25 mouse cellular contexts compared by ENCODE assay signal in the genomic region with DNA sequence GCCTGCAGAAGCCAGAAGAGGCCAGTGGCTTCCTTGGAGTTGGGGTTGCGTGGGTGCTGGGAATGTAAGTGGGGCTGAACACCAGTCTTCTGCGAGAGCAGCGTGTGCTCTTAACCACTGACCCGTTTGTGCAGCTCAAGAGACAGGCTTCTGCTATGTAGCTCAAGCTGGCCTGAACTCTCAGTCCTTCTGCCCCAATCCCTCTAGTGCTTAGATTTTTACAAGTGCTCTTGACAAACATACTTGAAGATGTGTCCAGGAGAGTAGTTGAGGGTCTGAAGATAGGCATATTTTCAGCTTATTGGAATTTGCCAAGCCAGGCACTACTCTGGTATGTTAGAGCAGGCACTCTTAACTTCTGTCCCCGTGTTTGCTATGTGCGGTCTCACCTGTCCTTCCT.
"Had no signal": no experiment of that assay in that cellular context is flagged by ENCODE, and none has a peak within 500 bp of the region (broad histone marks: within the 10 kb centered on the region; RNA-seq: fewer than 3 reads in every experiment).

No protein-coding gene starts in this region.

- H3K4me2 ChIP-seq: heart, embryonic 11.5 days; heart, embryonic 13.5 days; heart, embryonic 15.5 days; hindbrain, embryonic 13.5 days; hindbrain, embryonic 15.5 days; kidney, embryonic 15.5 days; limb, embryonic 12.5 days had no signal

- DNase-seq: gastrocnemius, postnatal 14 days; gastrocnemius, postnatal 36 days; heart, adult 11 months; heart, adult 2 months; heart, postnatal 14 days; heart, postnatal 36 days; kidney, adult 11 months; kidney, adult 2 months; kidney, adult 9 months; kidney, postnatal 14 days; kidney, postnatal 36 days had no signal

- H3K9ac ChIP-seq: heart, embryonic 13.5 days; heart, embryonic 15.5 days; hindbrain, embryonic 13.5 days; hindbrain, embryonic 15.5 days; kidney, embryonic 15.5 days; limb, embryonic 12.5 days had no signal

- H3K9me3 ChIP-seq: heart, embryonic 13.5 days; heart, embryonic 15.5 days; hindbrain, embryonic 13.5 days; hindbrain, embryonic 15.5 days; kidney, embryonic 15.5 days; limb, embryonic 10.5 days; limb, embryonic 12.5 days had no signal

- H3K4me1 ChIP-seq: heart, embryonic 15.5 days; hindbrain, embryonic 13.5 days; hindbrain, embryonic 15.5 days; kidney, embryonic 15.5 days; limb, embryonic 10.5 days; limb, embryonic 12.5 days had no signal

- H3K27ac ChIP-seq: heart, adult 2 months; heart, embryonic 13.5 days; heart, embryonic 15.5 days; hindbrain, embryonic 13.5 days; hindbrain, embryonic 15.5 days; hindbrain, postnatal 0 days; kidney, embryonic 15.5 days; kidney, postnatal 0 days; layer of hippocampus, adult 2 months; left cerebral cortex, adult 2 months; limb, embryonic 10.5 days; limb, embryonic 12.5 days had no signal

- H3K27me3 ChIP-seq: heart, embryonic 13.5 days; heart, embryonic 15.5 days; hindbrain, embryonic 13.5 days; hindbrain, embryonic 15.5 days; kidney, embryonic 15.5 days; limb, embryonic 12.5 days had no signal

- ATAC-seq: forebrain, embryonic 16.5 days; hindbrain, postnatal 0 days; intestine, embryonic 16.5 days had no signal

- H3K4me3 ChIP-seq: heart, adult 2 months; heart, embryonic 13.5 days; heart, embryonic 15.5 days; hindbrain, embryonic 13.5 days; hindbrain, embryonic 15.5 days; kidney, embryonic 15.5 days; layer of hippocampus, adult 2 months; left cerebral cortex, adult 2 months; limb, embryonic 10.5 days; limb, embryonic 12.5 days had no signal
